Mouse (Mus musculus) neural tube, embryonic 11.5 days (tissue): ENCODE measurements at regions not wholly inside any gene's neighbourhood (a gene's known extent, or its start where the extent isn't known, plus 50 kb on each side); places are given as distances from the start of the nearest gene placed in this dataset.
"Not testable (repeated sequence)": the region's sequence is repeated elsewhere in the genome, so short reads cannot be mapped to it uniquely, and the experiment has no call there.

Experiments used
- ATAC-seq: fragments of 200-750 bp; cut with Nextera tagmentation; 2 replicates; pipeline ENCODE4 v1.8.0; 2017; ENCODE audit warnings: moderate number of reproducible peaks, mild to moderate bottlenecking, moderate TSS enrichment, moderate library complexity; ENCODE audit not compliant: insufficient read depth, low FRiP score, low TSS enrichment
- DNase-seq: peaks from one replicate; pipeline ENCODE4 v3.0.0-alpha.2; 2015; ENCODE audit warnings: low spot score
- H3K27ac ChIP-seq: fragments of 300-500 bp; sonication (generic); 2 replicates; pipeline ENCODE4 v1.5.1; 2014; ENCODE audit warnings: low read depth, mild to moderate bottlenecking, low read length
- H3K27me3 ChIP-seq: fragments of 300-500 bp; sonication (generic); 2 replicates; pipeline ENCODE4 v1.6.1; 2014; ENCODE audit warnings: mild to moderate bottlenecking, low read length, mixed read lengths; ENCODE audit not compliant: control insufficient read depth, insufficient read depth
- H3K36me3 ChIP-seq: fragments of 300-500 bp; sonication (generic); 2 replicates; pipeline ENCODE4 v1.6.1; 2014; ENCODE audit warnings: mild to moderate bottlenecking, low read length, moderate library complexity, mixed read lengths; ENCODE audit not compliant: control insufficient read depth, insufficient read depth
- H3K4me1 ChIP-seq: fragments of 300-500 bp; sonication (generic); 2 replicates; pipeline ENCODE4 v1.6.1; 2014; ENCODE audit warnings: low read length, mixed read lengths; ENCODE audit not compliant: control insufficient read depth, insufficient read depth
- H3K4me2 ChIP-seq: fragments of 300-500 bp; sonication (generic); 2 replicates; pipeline ENCODE4 v1.6.1; 2014; ENCODE audit warnings: low read depth, mild to moderate bottlenecking, moderate library complexity
- H3K4me3 ChIP-seq: fragments of 300-500 bp; sonication (generic); 2 replicates; pipeline ENCODE4 v1.5.1; 2014; ENCODE audit warnings: low read depth, low read length
- H3K9ac ChIP-seq: fragments of 300-500 bp; sonication (generic); 2 replicates; pipeline ENCODE4 v1.6.1; 2014; ENCODE audit warnings: mild to moderate bottlenecking, low read length
- H3K9me3 ChIP-seq: fragments of 300-500 bp; sonication (generic); 2 replicates; pipeline ENCODE4 v1.6.1; 2016; ENCODE audit warnings: low read length; ENCODE audit not compliant: control insufficient read depth
- WGBS: fragments of 180-500 bp; shearing (Covaris S2); extraction: QIAGEN DNeasy Blood & Tissue Kit; methylation state at CpG from one replicate; pipeline ENCODE4 v1.1.7; 2014; 5-methylcytosine and 5-hydroxymethylcytosine counted together

- ATAC-seq (no peak), DNase-seq (no peak)
- WGBS: 90% methylated on average over 3 of the region's 3 CpGs
Measured at GRCm38 (mm10) chr8:8960221-8960620, 269.9 kb upstream of the Arglu1 start.

GRCm38 (mm10) chr8:8959787-8960093 lies 269.4 kb upstream of the Arglu1 start:
- Histone ChIP-seq H3K4me3 (no peak overlapping the region), H3K36me3 (no peaks in the 10 kb centered on the region), H3K4me2 (no peak overlapping the region), H3K4me1 (no peaks in the 10 kb centered on the region), H3K27ac (no peak overlapping the region), H3K9me3 (no peaks in the 10 kb centered on the region), H3K9ac (no peak overlapping the region), H3K27me3 (no peaks in the 10 kb centered on the region)
- no peak for DNase-seq
- WGBS: 52% methylated on average over 1 of the region's 1 CpGs
- no peak for ATAC-seq

More at GRCm38 (mm10) chr8:8960221-8960620, 269.9 kb upstream of the Arglu1 start:
- no peaks in the 10 kb centered on the region for H3K36me3 ChIP-seq
- H3K4me1 ChIP-seq: no peaks in the 10 kb centered on the region
- H3K27me3 ChIP-seq: no peaks in the 10 kb centered on the region
- no peaks in the 10 kb centered on the region for H3K9me3 ChIP-seq
- H3K4me3 ChIP-seq: no peak overlapping the region
- H3K27ac ChIP-seq: no peak overlapping the region
- no peak overlapping the region for H3K4me2 ChIP-seq
- H3K9ac ChIP-seq: no peak overlapping the region

- DNase-seq (no peak), ATAC-seq (no peak)
- Histone ChIP-seq H3K9me3 (no peaks in the 10 kb centered on the region), H3K9ac (no peak overlapping the region), H3K27ac (no peak overlapping the region), H3K27me3 (no peaks in the 10 kb centered on the region), H3K36me3 (no peaks in the 10 kb centered on the region), H3K4me2 (no peak overlapping the region), H3K4me1 (no peaks in the 10 kb centered on the region), H3K4me3 (no peak overlapping the region)
- WGBS: 80% methylated on average over 8 of the region's 8 CpGs
Measured at GRCm38 (mm10) chr8:8959021-8959786, 268.9 kb upstream of the Arglu1 start.

GRCm38 (mm10) chr8:8958140-8958539 lies 267.8 kb upstream of the Arglu1 start:
- not testable (repeated sequence) for H3K9ac ChIP-seq, H3K4me3 ChIP-seq, H3K4me2 ChIP-seq, ATAC-seq, H3K36me3 ChIP-seq, DNase-seq, H3K27ac ChIP-seq, H3K27me3 ChIP-seq, H3K4me1 ChIP-seq, H3K9me3 ChIP-seq
- 76% methylated on average over 8 of the region's 8 CpGs for WGBS

- H3K36me3 ChIP-seq: no peaks in the 10 kb centered on the region
- H3K27ac ChIP-seq: no peak overlapping the region
- no peak overlapping the region for H3K4me3 ChIP-seq
- peaks cover 4% of the 10 kb centered on the region for H3K4me1 ChIP-seq
- ATAC-seq (no peak), DNase-seq (no peak)
- no peak overlapping the region for H3K4me2 ChIP-seq
- H3K9me3 ChIP-seq: no peaks in the 10 kb centered on the region
- H3K9ac ChIP-seq: no peak overlapping the region
- WGBS: 10% methylated on average over 4 of the region's 4 CpGs
- no peaks in the 10 kb centered on the region for H3K27me3 ChIP-seq
Measured at GRCm38 (mm10) chr8:8952212-8952611, 261.9 kb upstream of the Arglu1 start.

GRCm38 (mm10) chr8:8951186-8951585 lies 260.9 kb upstream of the Arglu1 start:
- H3K4me2 ChIP-seq: no peak overlapping the region
- H3K36me3 ChIP-seq: no peaks in the 10 kb centered on the region
- DNase-seq (no peak), ATAC-seq (no peak)
- H3K27me3 ChIP-seq: no peaks in the 10 kb centered on the region
- H3K4me1 ChIP-seq: peaks cover 4% of the 10 kb centered on the region
- no peaks in the 10 kb centered on the region for H3K9me3 ChIP-seq
- no peak overlapping the region for H3K4me3 ChIP-seq
- 24% methylated on average over 9 of the region's 9 CpGs for WGBS
- no peak overlapping the region for H3K9ac ChIP-seq
- H3K27ac ChIP-seq: no peak overlapping the region

- H3K27me3 ChIP-seq: no peaks in the 10 kb centered on the region
- H3K27ac ChIP-seq: no peak overlapping the region
- ATAC-seq (no peak), DNase-seq (no peak)
- peaks cover 4% of the 10 kb centered on the region for H3K4me1 ChIP-seq
- H3K36me3 ChIP-seq: no peaks in the 10 kb centered on the region
- WGBS: 50% methylated on average over 7 of the region's 7 CpGs
- H3K9ac ChIP-seq: no peak overlapping the region
- H3K4me3 ChIP-seq: no peak overlapping the region
- H3K9me3 ChIP-seq: no peaks in the 10 kb centered on the region
- no peak overlapping the region for H3K4me2 ChIP-seq
Measured at GRCm38 (mm10) chr8:8947516-8948161, 257.3 kb upstream of the Arglu1 start.

GRCm38 (mm10) chr8:8942991-8943390 lies 252.7 kb upstream of the Arglu1 start:
- no peak for DNase-seq
- Histone ChIP-seq H3K4me3 (no peak overlapping the region), H3K27me3 (no peaks in the 10 kb centered on the region), H3K4me1 (no peaks in the 10 kb centered on the region), H3K9me3 (no peaks in the 10 kb centered on the region), H3K36me3 (no peaks in the 10 kb centered on the region), H3K9ac (no peak overlapping the region), H3K4me2 (no peak overlapping the region), H3K27ac (no peak overlapping the region)
- ATAC-seq: no peak
- WGBS: 56% methylated on average over 6 of the region's 6 CpGs

GRCm38 (mm10) chr8:8940899-8941298 lies 250.6 kb upstream of the Arglu1 start:
- Histone ChIP-seq H3K27me3 (no peaks in the 10 kb centered on the region), H3K9ac (no peak overlapping the region), H3K4me3 (no peak overlapping the region), H3K4me1 (no peaks in the 10 kb centered on the region), H3K27ac (no peak overlapping the region), H3K4me2 (no peak overlapping the region), H3K9me3 (no peaks in the 10 kb centered on the region), H3K36me3 (no peaks in the 10 kb centered on the region)
- DNase-seq: no peak
- WGBS: 87% methylated on average over 4 of the region's 4 CpGs
- no peak for ATAC-seq
